Comparison of ENCODE assay signal across 8 mouse cellular contexts in genomic region chr14:25726226-25727148, GRCm38 (mm10). TPM values are rescaled to one million over a fixed set of nuclear protein-coding genes. Genes with fewer than 3 reads are reported as not detected.
DNase-seq lines count a peak whose midpoint lies in the region; ATAC-seq lines count a peak whose summit lies in the region.

No protein-coding gene starts in this region.

- H3K4me1 ChIP-seq in neural tube, embryonic 11.5 days (ENCODE audit: control insufficient read depth, insufficient read depth, low read length), result peaks cover 23% of the 10 kb centered on the region

- DNase-seq in embryo, embryonic 10 days (ENCODE audit: low spot score), result peak; percentile 77
- DNase-seq in embryo, embryonic 9.5 days (ENCODE audit: extremely low spot score), result no peak
- DNase-seq in 416B (ENCODE audit: low read depth), result peak; percentile 49
- DNase-seq in adrenal gland, postnatal 25 days, result peak; percentile 66
- peak; percentile 28 to 71 for DNase-seq in kidney, postnatal 36 days
- DNase-seq in neural tube, embryonic 11.5 days (ENCODE audit: low spot score), result peak; percentile 77
- no peak for DNase-seq in yolk sac, embryonic 10.5 days (ENCODE audit: low spot score)

- peak; percentile 70 for ATAC-seq in granulocyte monocyte progenitor cell, adult 5-6 weeks (replicated peaks; ENCODE audit: poor library complexity, severe bottlenecking)
- ATAC-seq in neural tube, embryonic 11.5 days (ENCODE audit: insufficient read depth, low FRiP score, low TSS enrichment), result no peak

- no peaks in the 10 kb centered on the region for H3K36me3 ChIP-seq in neural tube, embryonic 11.5 days (ENCODE audit: control insufficient read depth, insufficient read depth, low read length)

- H3K9ac ChIP-seq in neural tube, embryonic 11.5 days (ENCODE audit: low read length), result no peak overlapping the region

- H3K9me3 ChIP-seq in neural tube, embryonic 11.5 days (ENCODE audit: control insufficient read depth, low read length), result no peaks in the 10 kb centered on the region

- no peaks in the 10 kb centered on the region for H3K27me3 ChIP-seq in neural tube, embryonic 11.5 days (ENCODE audit: control insufficient read depth, insufficient read depth, low read length)

- WGBS in neural tube, embryonic 11.5 days, result 55% methylated on average over 20 of the region's 20 CpGs

- no peak overlapping the region for H3K4me2 ChIP-seq in neural tube, embryonic 11.5 days (ENCODE audit: low read depth)

- H3K27ac ChIP-seq in neural tube, embryonic 11.5 days (ENCODE audit: low read depth, low read length), result no peak overlapping the region

- no peak overlapping the region for H3K4me3 ChIP-seq in neural tube, embryonic 11.5 days (ENCODE audit: low read depth, low read length)

RNA-seq across cellular contexts. Expression of gene Ppif, which starts 32.5 kb away (rescaled TPM):
- total RNA-seq in adrenal gland, postnatal 25 days (2021), result 29.4 and 35.9 TPM in 2 replicates
- total RNA-seq in granulocyte monocyte progenitor cell, adult 5-6 weeks (2014; fragmentation: Nextera tagmentation), result 91.9 and 93.5 TPM in 2 replicates
- total RNA-seq in granulocyte monocyte progenitor cell, adult 5-6 weeks (2017), result 21.8 and 23.8 TPM in 2 replicates
- polyA plus RNA-seq in neural tube, embryonic 11.5 days (2014; fragmentation: Nextera tagmentation; extraction: Ambion mirVana), result 38.7 TPM in 2 replicates

RNA-seq across cellular contexts. Expression of gene Zcchc24, which starts 42.4 kb away (rescaled TPM):
- total RNA-seq in adrenal gland, postnatal 25 days (2021), result 16.2 and 18.4 TPM in 2 replicates
- 0.54 and 1.5 TPM in 2 replicates for total RNA-seq in granulocyte monocyte progenitor cell, adult 5-6 weeks (2014; fragmentation: Nextera tagmentation)
- total RNA-seq in granulocyte monocyte progenitor cell, adult 5-6 weeks (2017), result 1.3 and 1.6 TPM in 2 replicates
- polyA plus RNA-seq in neural tube, embryonic 11.5 days (2014; fragmentation: Nextera tagmentation; extraction: Ambion mirVana), result 22.3 and 22.6 TPM in 2 replicates

Comparison
In these comparisons a context has a peak if more than half of its experiments do, and no peak if none do; other contexts are left out.
1. DNase-seq: peak in embryo, embryonic 10 days (single experiment), 416B (single experiment), adrenal gland, postnatal 25 days (single experiment), kidney, postnatal 36 days (2 of 2) and neural tube, embryonic 11.5 days (single experiment); none in embryo, embryonic 9.5 days (single experiment) and yolk sac, embryonic 10.5 days (single experiment).